In genomic region chr16:30034979-30035440, GRCm38 (mm10) we compare ENCODE assay signal across 17 mouse cellular contexts. TPM values are rescaled to one million over a fixed set of nuclear protein-coding genes. Genes with fewer than 3 reads are reported as not detected.
DNase-seq lines count a peak whose midpoint lies in the region; ATAC-seq and TF ChIP-seq lines count a peak whose summit lies in the region.
"Had no signal": no experiment of that assay in that cellular context is flagged by ENCODE, and none has a peak within 500 bp of the region (broad histone marks: within the 10 kb centered on the region; RNA-seq: fewer than 3 reads in every experiment).

No protein-coding gene starts in this region.

- 0 out of 2 replicates have a peak overlapping the region, but pooled peaks have one; percentile 28 for H3K27ac ChIP-seq in kidney, embryonic 15.5 days
- H3K27ac ChIP-seq in kidney, embryonic 16.5 days (ENCODE audit: low read length): no peak overlapping the region
- H3K27ac ChIP-seq in MEL (ENCODE audit: control insufficient read depth, low read depth, low read length): no peak overlapping the region
- H3K27ac ChIP-seq: embryonic facial prominence, embryonic 12.5 days; forebrain, embryonic 12.5 days; gastrocnemius, adult 2 months; hindbrain, embryonic 12.5 days; limb, embryonic 13.5 days had no signal

- H3K9me3 ChIP-seq in kidney, embryonic 15.5 days (replicated peaks): no peaks in the 10 kb centered on the region
- no peaks in the 10 kb centered on the region for H3K9me3 ChIP-seq in kidney, embryonic 16.5 days (ENCODE audit: low read length)
- no peaks in the 10 kb centered on the region for H3K9me3 ChIP-seq in MEL (replicated peaks; ENCODE audit: insufficient read depth, low read length)
- H3K9me3 ChIP-seq: embryonic facial prominence, embryonic 12.5 days; forebrain, embryonic 12.5 days; hindbrain, embryonic 12.5 days; limb, embryonic 13.5 days had no signal

- H3K79me2 ChIP-seq in MEL (ENCODE audit: control insufficient read depth, insufficient read depth, low read length, poor library complexity): no peaks in the 10 kb centered on the region

- H3K4me3 ChIP-seq in kidney, embryonic 15.5 days (replicated peaks): no peak overlapping the region
- no peak overlapping the region for H3K4me3 ChIP-seq in kidney, embryonic 16.5 days (ENCODE audit: low read length)
- no peak overlapping the region for H3K4me3 ChIP-seq in MEL (ENCODE audit: control insufficient read depth in 1 of 2, insufficient read depth in 1 of 2, low read depth in 2 of 2, low read length in 2 of 2)
- H3K4me3 ChIP-seq: embryonic facial prominence, embryonic 12.5 days; forebrain, embryonic 12.5 days; gastrocnemius, adult 2 months; hindbrain, embryonic 12.5 days; limb, embryonic 13.5 days; myocyte had no signal

- no peak for TF ChIP-seq CTCF in MEL (IDR thresholded peaks at IDR 0.05 in 2 of 3, conservative IDR thresholded peaks at IDR 0.05 in 1 of 3; ENCODE audit: control insufficient read depth in 1 of 3, insufficient read depth in 1 of 3, low read depth in 2 of 3, low read length in 3 of 3, poor library complexity in 1 of 3, severe bottlenecking in 1 of 3)

- TF ChIP-seq EP300 in MEL (IDR thresholded peaks at IDR 0.05; ENCODE audit: low read depth in 1 of 2, low read length in 2 of 2): peak in 1 of 2 experiments; percentile 48; a peak in 1 of 4 replicates

- no peak for ATAC-seq in kidney, embryonic 15.5 days (replicated peaks; ENCODE audit: low FRiP score)
- ATAC-seq in kidney, embryonic 16.5 days (ENCODE audit: low FRiP score, low TSS enrichment): no peak
- ATAC-seq: midbrain, embryonic 16.5 days had no signal

- peaks cover 55% of the 10 kb centered on the region for H3K4me1 ChIP-seq in kidney, embryonic 15.5 days
- peaks cover 43% of the 10 kb centered on the region for H3K4me1 ChIP-seq in kidney, embryonic 16.5 days (ENCODE audit: insufficient read depth, low read length)
- peaks cover 0 to 13% of the 10 kb centered on the region in 2 experiments; a peak in 2 of 4 replicates for H3K4me1 ChIP-seq in MEL (ENCODE audit: control insufficient read depth in 1 of 2, insufficient read depth in 2 of 2, low read length in 2 of 2)

- no peaks in the 10 kb centered on the region for H3K36me3 ChIP-seq in kidney, embryonic 15.5 days
- no peaks in the 10 kb centered on the region for H3K36me3 ChIP-seq in kidney, embryonic 16.5 days (ENCODE audit: insufficient read depth, low read length)
- peaks cover 0 to 4% of the 10 kb centered on the region in 2 experiments; a peak in 1 of 4 replicates for H3K36me3 ChIP-seq in MEL (ENCODE audit: control insufficient read depth in 1 of 2, insufficient read depth in 2 of 2, low read length in 2 of 2)
- no peaks in the 10 kb centered on the region for H3K36me3 ChIP-seq in splenic B cell, adult 2 months (ENCODE audit: control insufficient read depth, insufficient read depth, low read length, poor library complexity, severe bottlenecking)
- H3K36me3 ChIP-seq: embryonic facial prominence, embryonic 12.5 days; forebrain, embryonic 12.5 days; hindbrain, embryonic 12.5 days; limb, embryonic 13.5 days had no signal

- no peak for TF ChIP-seq POLR2A in MEL (IDR thresholded peaks at IDR 0.05; ENCODE audit: control insufficient read depth in 1 of 2, insufficient read depth in 1 of 2, low read depth in 1 of 2, low read length in 2 of 2, poor library complexity in 1 of 2)

- WGBS in kidney, embryonic 15.5 days: 57% methylated on average over 5 of the region's 5 CpGs
- WGBS in kidney, embryonic 16.5 days: 61% methylated on average over 5 of the region's 5 CpGs

- TF ChIP-seq RAD21 in MEL (IDR thresholded peaks at IDR 0.05; ENCODE audit: low read depth, low read length): no peak

- no peak overlapping the region for H3K4me2 ChIP-seq in kidney, embryonic 15.5 days
- no peak overlapping the region for H3K4me2 ChIP-seq in kidney, embryonic 16.5 days (replicated peaks; ENCODE audit: low read depth, low read length)
- H3K4me2 ChIP-seq: embryonic facial prominence, embryonic 12.5 days; forebrain, embryonic 12.5 days; hindbrain, embryonic 12.5 days; limb, embryonic 13.5 days had no signal

- H3K9ac ChIP-seq in kidney, embryonic 15.5 days: no peak overlapping the region
- no peak overlapping the region for H3K9ac ChIP-seq in kidney, embryonic 16.5 days (replicated peaks; ENCODE audit: low read length)
- H3K9ac ChIP-seq in MEL (ENCODE audit: control insufficient read depth, low read depth, low read length, poor library complexity, severe bottlenecking): no peak overlapping the region
- H3K9ac ChIP-seq: embryonic facial prominence, embryonic 12.5 days; forebrain, embryonic 12.5 days; hindbrain, embryonic 12.5 days; limb, embryonic 13.5 days had no signal

- peaks cover 37% of the 10 kb centered on the region for H3K27me3 ChIP-seq in kidney, embryonic 15.5 days
- H3K27me3 ChIP-seq in kidney, embryonic 16.5 days (ENCODE audit: insufficient read depth, low read length): no peaks in the 10 kb centered on the region; the same call in 1 of the 2 replicates
- peaks cover 7 to 14% of the 10 kb centered on the region in 2 experiments; a peak in 3 of 4 replicates for H3K27me3 ChIP-seq in MEL (ENCODE audit: control insufficient read depth in 1 of 2, insufficient read depth in 2 of 2, low read length in 2 of 2)
- H3K27me3 ChIP-seq in splenic B cell, adult 2 months (ENCODE audit: control insufficient read depth, insufficient read depth, low read length, poor library complexity, severe bottlenecking): no peaks in the 10 kb centered on the region
- H3K27me3 ChIP-seq: embryonic facial prominence, embryonic 12.5 days had no signal

- peak; percentile 81 to 83 for DNase-seq in spleen, postnatal 36 days (ENCODE audit: low spot score in 2 of 2)
- no peak for DNase-seq in spleen, postnatal 14 days (ENCODE audit: low spot score in 2 of 2)
- peak; percentile 20 for DNase-seq in MEL (ENCODE audit: low read depth, low spot score)
- DNase-seq in splenic B cell, adult 2 months (ENCODE audit: low read depth, low spot score): peak; percentile 77
- DNase-seq in right cerebral cortex, adult 2 months (ENCODE audit: low spot score in 2 of 2): no peak
- no peak for DNase-seq in cerebellum, postnatal 25 days
- DNase-seq: cerebellum, adult 11 months; layer of hippocampus, adult 9-11 months had no signal

TF ChIP-seq in MEL, 35 proteins besides CTCF, POLR2A, EP300 and RAD21:
- TF ChIP-seq MYB (IDR thresholded peaks at IDR 0.05; ENCODE audit: low read depth, low read length) (no peak), TAL1 (IDR thresholded peaks at IDR 0.05; ENCODE audit: low read length) (0 out of 2 replicates have a peak, but pooled peaks have one; percentile 1), ZMIZ1 (IDR thresholded peaks at IDR 0.05; ENCODE audit: low read depth, low read length) (no peak), ZKSCAN1 (IDR thresholded peaks at IDR 0.05; ENCODE audit: low read depth, low read length) (no peak), ZNF384 (IDR thresholded peaks at IDR 0.05; ENCODE audit: low read depth, low read length) (no peak), UBTF (IDR thresholded peaks at IDR 0.05; ENCODE audit: borderline replicate concordance, insufficient read depth, low read depth, low read length) (no peak)

RNA-seq across cellular contexts. Expression of gene Hes1, which starts 29.2 kb away (rescaled TPM):
- 57.4 and 63.3 TPM in 2 replicates for polyA plus RNA-seq in kidney, embryonic 15.5 days (2015; fragmentation: Nextera tagmentation; extraction: Ambion mirVana)
- 45.5 and 45.7 TPM in 2 replicates for polyA plus RNA-seq in kidney, embryonic 16.5 days (2015; fragmentation: Nextera tagmentation; extraction: Ambion mirVana)
- total RNA-seq in MEL (2012; rRNA removed): 3.0 and 3.9 TPM in 2 replicates
- polyA plus RNA-seq in MEL (2012; ENCODE audit: insufficient read depth in 1 of 2, insufficient read length in 2 of 2, low read depth in 1 of 2, low replicate concordance in 2 of 2, missing spikeins in 1 of 2): 1 to 10 TPM in 1 of 2 experiments, not detected in 1; 2.3 TPM

Comparison
In these comparisons a context has a peak if more than half of its experiments do, and no peak if none do; other contexts are left out.
1. DNase-seq: peak in spleen, postnatal 36 days (2 of 2), MEL (single experiment) and splenic B cell, adult 2 months (single experiment); none in spleen, postnatal 14 days (0 of 2), right cerebral cortex, adult 2 months (0 of 2) and cerebellum, postnatal 25 days (0 of 2).
2. RNA of gene Hes1, which starts 29.2 kb away (polyA plus RNA-seq): 57.4 to 63.3 TPM in kidney, embryonic 15.5 days and 45.5 to 45.7 TPM in kidney, embryonic 16.5 days; 2.3 TPM in MEL; every median in the first group is over 10 times any median in the second.